Mouse (Mus musculus): ENCODE data around the gene Naglu.

Naglu gene

GRCm38 (mm10) chr11:101057860-101058259, 12.0 kb upstream of the Naglu start:
- in situ Hi-C loops (cut with MboI): no loop called here

GRCm38 (mm10) chr11:101058726-101059125, 11.1 kb upstream of the Naglu start:
- in situ Hi-C loops (cut with MboI): no loop called here

- in situ Hi-C loops (cut with MboI): no loop called here
Measured at GRCm38 (mm10) chr11:101059473-101059872, 10.3 kb upstream of the Naglu start.

- in situ Hi-C loops (cut with MboI): no loop called here
Measured at GRCm38 (mm10) chr11:101060126-101060525, 9.7 kb upstream of the Naglu start.

GRCm38 (mm10) chr11:101061049-101061448, 8.8 kb upstream of the Naglu start:
- in situ Hi-C loops (cut with MboI): no loop called here

- in situ Hi-C loops (cut with MboI): no loop called here
Measured at GRCm38 (mm10) chr11:101062165-101062884, 7.5 kb upstream of the Naglu start.

- in situ Hi-C loops (cut with MboI): no loop called here
Measured at GRCm38 (mm10) chr11:101062971-101063675, 6.7 kb upstream of the Naglu start.

- in situ Hi-C loops (cut with MboI): no loop called here
Measured at GRCm38 (mm10) chr11:101063676-101064327, 6.0 kb upstream of the Naglu start.

- in situ Hi-C loops (cut with MboI): no loop called here
Measured at GRCm38 (mm10) chr11:101064462-101064861, 5.3 kb upstream of the Naglu start.

- in situ Hi-C loops (cut with MboI): loop anchor here (5.0 kb wide), 1 partner anchor 83 kb away; no protein-coding TSS in a partner anchor
Measured at GRCm38 (mm10) chr11:101065002-101065401, 4.8 kb upstream of the Naglu start.

GRCm38 (mm10) chr11:101066549-101067412, 3.0 kb upstream of the Naglu start:
- in situ Hi-C loops (cut with MboI): loop anchor here (5.0 kb wide), 1 partner anchor 84 kb away; no protein-coding TSS in a partner anchor

- in situ Hi-C loops (cut with MboI): no loop called here
Measured at GRCm38 (mm10) chr11:101070189-101070527, 346 bp downstream of the Naglu start.

- in situ Hi-C loops (cut with MboI): no loop called here
Measured at GRCm38 (mm10) chr11:101070987-101071386, 1.2 kb downstream of the Naglu start.

- in situ Hi-C loops (cut with MboI): no loop called here
Measured at GRCm38 (mm10) chr11:101071810-101072428, 2.1 kb downstream of the Naglu start.

GRCm38 (mm10) chr11:101078121-101078520, 8.3 kb downstream of the Naglu start, which contains the start of gene Hsd17b1:
TSS of gene Hsd17b1 (plus strand) at chr11:101078411.
- in situ Hi-C loops (cut with MboI): no loop called here

- in situ Hi-C loops (cut with MboI): no loop called here
Measured at GRCm38 (mm10) chr11:101079746-101080145, 9.9 kb downstream of the Naglu start.

GRCm38 (mm10) chr11:101080421-101080820, 10.6 kb downstream of the Naglu start:
- in situ Hi-C loops (cut with MboI): no loop called here

- in situ Hi-C loops (cut with MboI): no loop called here
Measured at GRCm38 (mm10) chr11:101081659-101082058, 11.8 kb downstream of the Naglu start.

GRCm38 (mm10) chr11:101082208-101083082, 12.6 kb downstream of the Naglu start, which contains the start of gene Coasy:
TSS of gene Coasy (plus strand) at chr11:101082565.
- in situ Hi-C loops (cut with MboI): no loop called here

- in situ Hi-C loops (cut with MboI): no loop called here
Measured at GRCm38 (mm10) chr11:101083083-101083697, 13.4 kb downstream of the Naglu start.

All from mature B cell (primary cell).